Mouse (Mus musculus) forebrain, postnatal 0 days (tissue): ENCODE measurements around the gene Slc8b1. TPM values are rescaled to one million over a fixed set of nuclear protein-coding genes. Genes with fewer than 3 reads are reported as not detected.

Source experiments
- ATAC-seq: fragments of 200-750 bp; cut with Nextera tagmentation; 2 replicates; pipeline ENCODE4 v1.8.0; 2017; ENCODE audit warnings: mild to moderate bottlenecking, moderate library complexity
- DNase-seq: peaks from one replicate; pipeline ENCODE4 v3.0.0-alpha.2; 2015
- H3K27ac ChIP-seq: fragments of 300-500 bp; sonication (generic); 2 replicates; pipeline ENCODE4 v1.5.1; 2014; ENCODE audit warnings: low read depth, mild to moderate bottlenecking, antibody characterized with exemption, low read length, moderate library complexity, mixed read lengths
- H3K27me3 ChIP-seq: fragments of 300-500 bp; sonication (generic); 2 replicates; pipeline ENCODE4 v1.6.1; 2014; ENCODE audit warnings: mild to moderate bottlenecking, low read length, mixed read lengths; ENCODE audit not compliant: insufficient read depth
- H3K36me3 ChIP-seq: fragments of 300-500 bp; sonication (generic); 2 replicates; pipeline ENCODE4 v1.6.1; 2014; ENCODE audit warnings: mild to moderate bottlenecking, moderate library complexity; ENCODE audit not compliant: insufficient read depth
- H3K4me1 ChIP-seq: fragments of 300-500 bp; sonication (generic); 2 replicates; pipeline ENCODE4 v1.6.1; 2014; ENCODE audit warnings: antibody characterized with exemption; ENCODE audit not compliant: insufficient read depth
- H3K4me2 ChIP-seq: fragments of 300-500 bp; sonication (generic); 2 replicates; pipeline ENCODE4 v1.6.1; 2014; ENCODE audit warnings: low read depth, mild to moderate bottlenecking, moderate library complexity
- H3K4me3 ChIP-seq: fragments of 300-500 bp; sonication (generic); 2 replicates; pipeline ENCODE4 v1.5.1; 2014; ENCODE audit warnings: low read depth, low read length, mixed read lengths
- H3K9ac ChIP-seq: fragments of 300-500 bp; sonication (generic); 2 replicates; pipeline ENCODE4 v1.6.1; 2014; ENCODE audit warnings: mild to moderate bottlenecking
- H3K9me3 ChIP-seq: fragments of 300-500 bp; sonication (generic); 2 replicates; pipeline ENCODE4 v1.6.1; 2016; ENCODE audit warnings: low read length
- CTCF ChIP-seq: sonication (generic); IDR thresholded peaks from 2 replicates; pipeline ENCODE4 v1.5.1; 2016; ENCODE audit warnings: antibody characterized with exemption, control low read depth, low read depth
- WGBS: fragments of 180-500 bp; shearing (Covaris S2); extraction: QIAGEN DNeasy Blood & Tissue Kit; methylation state at CpG from one replicate; pipeline ENCODE4 v1.1.7; 2014; 5-methylcytosine and 5-hydroxymethylcytosine counted together
- polyA plus RNA-seq: library from polyadenylated mRNA; unstranded; fragments of >200 nt; fragmentation: Nextera tagmentation; extraction: Ambion mirVana; gene quantifications from 2 replicates; pipeline ENCODE4 v1.2.1, GENCODE M21; 2015
- total RNA-seq: library from RNA; depleted of rRNA; stranded (reverse); fragments of >200 nt; gene quantifications from 2 replicates; pipeline ENCODE4 v1.2.3, GENCODE M21; 2014; rRNA removed

Slc8b1 gene
- total and polyA plus RNA-seq, 2 experiments from 2014 or later: 2.0 to 4.9 TPM

- H3K9ac ChIP-seq: no peak overlapping the region
- peaks cover 20% of the 10 kb centered on the region; the same call in 1 of the 2 replicates for H3K36me3 ChIP-seq
- no peak for TF ChIP-seq CTCF
- ATAC-seq: peak; percentile 77
- no peak overlapping the region for H3K4me3 ChIP-seq
- no peaks in the 10 kb centered on the region for H3K27me3 ChIP-seq
- no peaks in the 10 kb centered on the region for H3K9me3 ChIP-seq
- no peaks in the 10 kb centered on the region for H3K4me1 ChIP-seq
- DNase-seq: no peak
- H3K27ac ChIP-seq: peak overlapping the region; percentile 35; the same call in 1 of the 2 replicates
- 74% methylated on average over 26 of the region's 26 CpGs for WGBS
- H3K4me2 ChIP-seq: peak overlapping the region; percentile 5; the same call in 1 of the 2 replicates
These were observed 69.1 kb downstream of the Slc8b1 start for GRCm38 (mm10) chr5:120579898-120580626.

- Histone ChIP-seq H3K4me1 (peaks cover 5% of the 10 kb centered on the region; the same call in 1 of the 2 replicates), H3K9ac (no peak overlapping the region), H3K4me2 (no peak overlapping the region), H3K4me3 (no peak overlapping the region), H3K9me3 (no peaks in the 10 kb centered on the region), H3K27ac (no peak overlapping the region), H3K27me3 (no peaks in the 10 kb centered on the region), H3K36me3 (peaks cover 20% of the 10 kb centered on the region; the same call in 1 of the 2 replicates)
- WGBS: 87% methylated on average over 9 of the region's 9 CpGs
- DNase-seq (no peak), ATAC-seq (no peak)
- no peak for TF ChIP-seq CTCF
These were observed 71.0 kb downstream of the Slc8b1 start for GRCm38 (mm10) chr5:120582002-120582401.

- Histone ChIP-seq H3K9ac (no peak overlapping the region), H3K27me3 (no peaks in the 10 kb centered on the region), H3K9me3 (no peaks in the 10 kb centered on the region), H3K4me2 (no peak overlapping the region), H3K27ac (no peak overlapping the region), H3K36me3 (peaks cover 20% of the 10 kb centered on the region; the same call in 1 of the 2 replicates), H3K4me3 (no peak overlapping the region), H3K4me1 (peaks cover 12% of the 10 kb centered on the region; the same call in 1 of the 2 replicates)
- TF ChIP-seq CTCF: no peak
- DNase-seq (no peak), ATAC-seq (no peak)
- WGBS: 96% methylated on average over 4 of the region's 4 CpGs
These were observed 72.5 kb downstream of the Slc8b1 start for GRCm38 (mm10) chr5:120583511-120583910.

Other genes starting within 250 kb of the Slc8b1 start
- gene Lhx5, start 79.5 kb upstream of the Slc8b1 start, total RNA-seq: 4.6 and 5.4 TPM in 2 replicates
- gene Lhx5, start 79.5 kb upstream of the Slc8b1 start, polyA plus RNA-seq: 1.4 and 3.7 TPM in 2 replicates
- 1.3 and 3.0 TPM in 2 replicates for gene Sdsl, start 38.4 kb upstream of the Slc8b1 start, total RNA-seq
- gene Sdsl, start 38.4 kb upstream of the Slc8b1 start, polyA plus RNA-seq: 2.3 and 3.1 TPM in 2 replicates
- not detected in 2 replicates for gene Sds, start 34.6 kb upstream of the Slc8b1 start, total RNA-seq
- gene Sds, start 34.6 kb upstream of the Slc8b1 start, polyA plus RNA-seq: not detected in 2 replicates
- gene Plbd2, start 7.5 kb upstream of the Slc8b1 start, total RNA-seq: 19.5 and 23.7 TPM in 2 replicates
- gene Plbd2, start 7.5 kb upstream of the Slc8b1 start, polyA plus RNA-seq: 33.5 and 39.4 TPM in 2 replicates
- gene Tpcn1, start 77.5 kb downstream of the Slc8b1 start, total RNA-seq: 10.0 and 14.3 TPM in 2 replicates
- gene Tpcn1, start 77.5 kb downstream of the Slc8b1 start, polyA plus RNA-seq: 7.9 and 11.1 TPM in 2 replicates
- gene Iqcd, start 77.8 kb downstream of the Slc8b1 start, total RNA-seq: 1.4 and 2.0 TPM in 2 replicates
- gene Iqcd, start 77.8 kb downstream of the Slc8b1 start, polyA plus RNA-seq: 1.4 and 1.8 TPM in 2 replicates
- 24.1 and 36.5 TPM in 2 replicates for gene Rita1, start 101.4 kb downstream of the Slc8b1 start, total RNA-seq
- gene Rita1, start 101.4 kb downstream of the Slc8b1 start, polyA plus RNA-seq: 28.6 and 31.8 TPM in 2 replicates
- gene Ddx54, start 101.6 kb downstream of the Slc8b1 start, total RNA-seq: 43.9 and 46.0 TPM in 2 replicates
- 35.5 and 40.0 TPM in 2 replicates for gene Ddx54, start 101.6 kb downstream of the Slc8b1 start, polyA plus RNA-seq
- 1.9 and 2.1 TPM in 2 replicates for gene Cfap73, start 123.1 kb downstream of the Slc8b1 start, total RNA-seq
- gene Cfap73, start 123.1 kb downstream of the Slc8b1 start, polyA plus RNA-seq: 0.68 and 1.2 TPM in 2 replicates
- 25.9 and 36.8 TPM in 2 replicates for gene Rasal1, start 137.6 kb downstream of the Slc8b1 start, total RNA-seq
- 14.0 and 20.0 TPM in 2 replicates for gene Rasal1, start 137.6 kb downstream of the Slc8b1 start, polyA plus RNA-seq
- 154 and 193 TPM in 2 replicates for gene Dtx1, start 200.8 kb downstream of the Slc8b1 start, total RNA-seq
- 59.4 and 65.2 TPM in 2 replicates for gene Dtx1, start 200.8 kb downstream of the Slc8b1 start, polyA plus RNA-seq
- gene Oas2, start 238.7 kb downstream of the Slc8b1 start, total RNA-seq: 0.38 and 0.71 TPM in 2 replicates
- gene Oas2, start 238.7 kb downstream of the Slc8b1 start, polyA plus RNA-seq: 0.19 and 0.30 TPM in 2 replicates